Mouse (Mus musculus): Measurements from ENCODE around the gene Slc16a7. TPM values are rescaled to one million over a fixed set of nuclear protein-coding genes. Genes with fewer than 3 reads are reported as not detected.

Gene Slc16a7
- polyA plus RNA-seq, 2 experiments = 3.4 to 9.7 TPM

- no peaks in the 10 kb centered on the region for H3K36me3 ChIP-seq (replicated peaks; ENCODE audit: control insufficient read depth, insufficient read depth, low read depth)
- H3K4me1 ChIP-seq (replicated peaks; ENCODE audit: control insufficient read depth in 2 of 2, insufficient read depth in 2 of 2, low read length in 1 of 2) = peaks cover 0 to 2% of the 10 kb centered on the region in 2 experiments; a peak in 1 of 4 replicates
- no peak overlapping the region for H3K4me2 ChIP-seq (ENCODE audit: low read depth)
- DNase-seq (ENCODE audit: low read depth in 3 of 3, low spot score in 3 of 3) (no peak), ATAC-seq (ENCODE audit: insufficient read depth) (no peak)
- no peaks in the 10 kb centered on the region for H3K9me3 ChIP-seq (ENCODE audit: control insufficient read depth, low read length)
- WGBS (ENCODE audit: insufficient replicate concordance) = 36% methylated on average over 14 of the region's 14 CpGs
- H3K9ac ChIP-seq (replicated peaks) = no peak overlapping the region
- TF ChIP-seq EP300 (IDR thresholded peaks at IDR 0.05; ENCODE audit: low read depth) = no peak
- no peak for TF ChIP-seq CTCF (IDR thresholded peaks at IDR 0.05; ENCODE audit: low read depth)
- no peak overlapping the region for H3K27ac ChIP-seq
- H3K27me3 ChIP-seq (ENCODE audit: control insufficient read depth, insufficient read depth, low read length) = no peaks in the 10 kb centered on the region
- H3K4me3 ChIP-seq (ENCODE audit: insufficient read depth in 1 of 2, low read depth in 2 of 2, low read length in 2 of 2) = no peak overlapping the region
These were observed 1.4 kb downstream of the Slc16a7 start for GRCm38 (mm10) chr10:125387782-125388415.

GRCm38 (mm10) chr10:125375526-125375925 lies 13.7 kb downstream of the Slc16a7 start:
- TF ChIP-seq EP300 (IDR thresholded peaks at IDR 0.05; ENCODE audit: low read depth) (no peak), CTCF (IDR thresholded peaks at IDR 0.05; ENCODE audit: low read depth) (no peak)
- no peaks in the 10 kb centered on the region for H3K4me1 ChIP-seq (replicated peaks; ENCODE audit: control insufficient read depth in 2 of 2, insufficient read depth in 2 of 2, low read length in 1 of 2)
- no peak overlapping the region for H3K9ac ChIP-seq (replicated peaks)
- no peak overlapping the region for H3K27ac ChIP-seq
- no peak overlapping the region for H3K4me2 ChIP-seq (ENCODE audit: low read depth)
- H3K36me3 ChIP-seq (replicated peaks; ENCODE audit: control insufficient read depth, insufficient read depth, low read depth) = no peaks in the 10 kb centered on the region
- H3K4me3 ChIP-seq (ENCODE audit: insufficient read depth in 1 of 2, low read depth in 2 of 2, low read length in 2 of 2) = no peak overlapping the region
- DNase-seq (ENCODE audit: low read depth in 3 of 3, low spot score in 3 of 3) = no peak
- H3K9me3 ChIP-seq (ENCODE audit: control insufficient read depth, low read length) = no peaks in the 10 kb centered on the region
- H3K27me3 ChIP-seq (ENCODE audit: control insufficient read depth, insufficient read depth, low read length) = no peaks in the 10 kb centered on the region
- ATAC-seq (ENCODE audit: insufficient read depth) = no peak
- 68% methylated on average over 5 of the region's 5 CpGs for WGBS (ENCODE audit: insufficient replicate concordance)

- H3K36me3 ChIP-seq (replicated peaks; ENCODE audit: control insufficient read depth, insufficient read depth, low read depth) = no peaks in the 10 kb centered on the region
- H3K27ac ChIP-seq = no peak overlapping the region
- 74% methylated on average over 13 of the region's 13 CpGs for WGBS (ENCODE audit: insufficient replicate concordance)
- H3K4me1 ChIP-seq (replicated peaks; ENCODE audit: control insufficient read depth in 2 of 2, insufficient read depth in 2 of 2, low read length in 1 of 2) = no peaks in the 10 kb centered on the region
- H3K4me2 ChIP-seq (ENCODE audit: low read depth) = no peak overlapping the region
- ATAC-seq (ENCODE audit: insufficient read depth) = no peak
- H3K9ac ChIP-seq (replicated peaks) = no peak overlapping the region
- no peaks in the 10 kb centered on the region for H3K27me3 ChIP-seq (ENCODE audit: control insufficient read depth, insufficient read depth, low read length)
- no peaks in the 10 kb centered on the region for H3K9me3 ChIP-seq (ENCODE audit: control insufficient read depth, low read length)
- no peak for TF ChIP-seq EP300 (IDR thresholded peaks at IDR 0.05; ENCODE audit: low read depth)
- no peak for TF ChIP-seq CTCF (IDR thresholded peaks at IDR 0.05; ENCODE audit: low read depth)
- no peak for DNase-seq (ENCODE audit: low read depth in 3 of 3, low spot score in 3 of 3)
- H3K4me3 ChIP-seq (ENCODE audit: insufficient read depth in 1 of 2, low read depth in 2 of 2, low read length in 2 of 2) = no peak overlapping the region
These were observed 16.6 kb downstream of the Slc16a7 start for GRCm38 (mm10) chr10:125372666-125373065.

- no peaks in the 10 kb centered on the region for H3K27me3 ChIP-seq (ENCODE audit: control insufficient read depth, insufficient read depth, low read length)
- H3K27ac ChIP-seq = no peak overlapping the region
- ATAC-seq (ENCODE audit: insufficient read depth) (no peak), DNase-seq (ENCODE audit: low read depth in 3 of 3, low spot score in 3 of 3) (no peak)
- H3K4me1 ChIP-seq (replicated peaks; ENCODE audit: control insufficient read depth in 2 of 2, insufficient read depth in 2 of 2, low read length in 1 of 2) = no peaks in the 10 kb centered on the region
- 81% methylated on average over 11 of the region's 11 CpGs for WGBS (ENCODE audit: insufficient replicate concordance)
- H3K4me2 ChIP-seq (ENCODE audit: low read depth) = no peak overlapping the region
- H3K9me3 ChIP-seq (ENCODE audit: control insufficient read depth, low read length) = no peaks in the 10 kb centered on the region
- H3K9ac ChIP-seq (replicated peaks) = no peak overlapping the region
- no peaks in the 10 kb centered on the region for H3K36me3 ChIP-seq (replicated peaks; ENCODE audit: control insufficient read depth, insufficient read depth, low read depth)
- TF ChIP-seq CTCF (IDR thresholded peaks at IDR 0.05; ENCODE audit: low read depth) = no peak
- no peak for TF ChIP-seq EP300 (IDR thresholded peaks at IDR 0.05; ENCODE audit: low read depth)
- H3K4me3 ChIP-seq (ENCODE audit: insufficient read depth in 1 of 2, low read depth in 2 of 2, low read length in 2 of 2) = no peak overlapping the region
These were observed 17.8 kb downstream of the Slc16a7 start for GRCm38 (mm10) chr10:125371451-125371850.

GRCm38 (mm10) chr10:125370037-125370610 lies 19.1 kb downstream of the Slc16a7 start:
- no peak overlapping the region for H3K9ac ChIP-seq (replicated peaks)
- ATAC-seq (ENCODE audit: insufficient read depth) = no peak
- H3K4me3 ChIP-seq (ENCODE audit: insufficient read depth in 1 of 2, low read depth in 2 of 2, low read length in 2 of 2) = no peak overlapping the region
- DNase-seq (ENCODE audit: low read depth in 3 of 3, low spot score in 3 of 3) = no peak
- no peaks in the 10 kb centered on the region for H3K36me3 ChIP-seq (replicated peaks; ENCODE audit: control insufficient read depth, insufficient read depth, low read depth)
- no peak for TF ChIP-seq CTCF (IDR thresholded peaks at IDR 0.05; ENCODE audit: low read depth)
- no peak for TF ChIP-seq EP300 (IDR thresholded peaks at IDR 0.05; ENCODE audit: low read depth)
- WGBS (ENCODE audit: insufficient replicate concordance) = 20% methylated on average over 8 of the region's 8 CpGs
- no peaks in the 10 kb centered on the region for H3K27me3 ChIP-seq (ENCODE audit: control insufficient read depth, insufficient read depth, low read length)
- H3K4me2 ChIP-seq (ENCODE audit: low read depth) = no peak overlapping the region
- no peaks in the 10 kb centered on the region for H3K9me3 ChIP-seq (ENCODE audit: control insufficient read depth, low read length)
- H3K4me1 ChIP-seq (replicated peaks; ENCODE audit: control insufficient read depth in 2 of 2, insufficient read depth in 2 of 2, low read length in 1 of 2) = no peaks in the 10 kb centered on the region
- no peak overlapping the region for H3K27ac ChIP-seq

All from liver, embryonic 14.5 days (tissue).